ENCODE assay signal across 8 mouse cellular contexts in genomic region chr19:7382903-7383865, GRCm38 (mm10). TPM values are rescaled to one million over a fixed set of nuclear protein-coding genes. Genes with fewer than 3 reads are reported as not detected.
A peak's percentile ranks its signal among the peaks of the same experiment; 100 is the strongest.
DNase-seq lines count a peak whose midpoint lies in the region; ATAC-seq and TF ChIP-seq lines count a peak whose summit lies in the region.

TSS of gene Spindoc (minus strand) at chr19:7382994.

- H3K4me2 ChIP-seq in forebrain, embryonic 12.5 days = peak within 1 kb of the TSS; percentile 80
- H3K4me2 ChIP-seq in heart, postnatal 0 days (ENCODE audit: low read depth, low read length) = peak within 1 kb of the TSS; percentile 79
- peak within 1 kb of the TSS; percentile 97 for H3K4me2 ChIP-seq in liver, embryonic 16.5 days (ENCODE audit: low read depth, low read length)
- peak within 1 kb of the TSS; percentile 69 for H3K4me2 ChIP-seq in neural tube, embryonic 13.5 days

- under 1% methylated on average over 52 of the region's 52 CpGs for WGBS in forebrain, embryonic 12.5 days
- under 1% methylated on average over 49 of the region's 52 CpGs for WGBS in heart, postnatal 0 days
- 2% methylated on average over 52 of the region's 52 CpGs for WGBS in liver, embryonic 16.5 days (ENCODE audit: insufficient replicate concordance)
- WGBS in neural tube, embryonic 13.5 days = under 1% methylated on average over 44 of the region's 52 CpGs

- peak; percentile 100 for ATAC-seq in forebrain, embryonic 12.5 days (ENCODE audit: low FRiP score)
- peak; percentile 99 for ATAC-seq in heart, postnatal 0 days (ENCODE audit: insufficient read depth, low read depth)
- ATAC-seq in liver, embryonic 16.5 days (ENCODE audit: low read depth) = peak; percentile 100
- peak; percentile 98 for ATAC-seq in neural tube, embryonic 13.5 days (ENCODE audit: low read depth)

- no peaks in the 10 kb centered on the region for H3K9me3 ChIP-seq in E14TG2a.4 (ENCODE audit: low read length)
- no peaks in the 10 kb centered on the region for H3K9me3 ChIP-seq in forebrain, embryonic 12.5 days
- H3K9me3 ChIP-seq in heart, postnatal 0 days (replicated peaks; ENCODE audit: control insufficient read depth, low read length) = peaks cover 8% of the 10 kb centered on the region; the same call in 1 of the 2 replicates
- H3K9me3 ChIP-seq in liver, embryonic 16.5 days (replicated peaks; ENCODE audit: control insufficient read depth, low read length) = no peaks in the 10 kb centered on the region
- no peaks in the 10 kb centered on the region for H3K9me3 ChIP-seq in neural tube, embryonic 13.5 days

- peak within 1 kb of the TSS; percentile 93 for H3K4me3 ChIP-seq in E14TG2a.4 (replicated peaks; ENCODE audit: low read length)
- peak within 1 kb of the TSS; percentile 88 for H3K4me3 ChIP-seq in forebrain, embryonic 12.5 days (replicated peaks)
- peak within 1 kb of the TSS; percentile 87 for H3K4me3 ChIP-seq in heart, postnatal 0 days (ENCODE audit: low read depth, low read length)
- H3K4me3 ChIP-seq in liver, embryonic 16.5 days (ENCODE audit: low read depth, low read length) = peak within 1 kb of the TSS; percentile 86
- peak within 1 kb of the TSS; percentile 93 for H3K4me3 ChIP-seq in neural tube, embryonic 13.5 days
- peak within 1 kb of the TSS; percentile 95 for H3K4me3 ChIP-seq in testis, adult 2 months (ENCODE audit: control insufficient read depth, low read depth, low read length)

- peaks cover 85% of the 10 kb centered on the region for H3K4me1 ChIP-seq in E14TG2a.4 (replicated peaks; ENCODE audit: low read depth, low read length)
- H3K4me1 ChIP-seq in forebrain, embryonic 12.5 days = peaks cover 46% of the 10 kb centered on the region
- H3K4me1 ChIP-seq in heart, postnatal 0 days (ENCODE audit: control insufficient read depth, insufficient read depth) = peaks cover 14% of the 10 kb centered on the region
- H3K4me1 ChIP-seq in liver, embryonic 16.5 days (ENCODE audit: control insufficient read depth, low read depth, low read length) = peaks cover 14% of the 10 kb centered on the region
- H3K4me1 ChIP-seq in neural tube, embryonic 13.5 days (replicated peaks) = peaks cover 50% of the 10 kb centered on the region
- H3K4me1 ChIP-seq in testis, adult 2 months (ENCODE audit: control insufficient read depth, insufficient read depth, low read length) = peaks cover 2% of the 10 kb centered on the region; the same call in 1 of the 2 replicates

- peak within 1 kb of the TSS; percentile 92 for H3K9ac ChIP-seq in forebrain, embryonic 12.5 days
- H3K9ac ChIP-seq in heart, postnatal 0 days (replicated peaks; ENCODE audit: low read depth, low read length) = peak within 1 kb of the TSS; percentile 94
- H3K9ac ChIP-seq in liver, embryonic 16.5 days (ENCODE audit: low read depth, low read length) = peak within 1 kb of the TSS; percentile 85
- H3K9ac ChIP-seq in neural tube, embryonic 13.5 days = peak within 1 kb of the TSS; percentile 97

- peak; percentile 90 for DNase-seq in c-Kit-positive CD71-positive TER-119-positive erythroid progenitor cells, embryonic 14.5 days (ENCODE audit: low spot score)
- peak; percentile 91 for DNase-seq in heart, postnatal 0 days (ENCODE audit: low spot score)
- DNase-seq in kidney, postnatal 4 days = peak; percentile 100

- no peak for TF ChIP-seq CTCF in E14TG2a.4 (conservative IDR thresholded peaks at IDR 0.05; ENCODE audit: low read length)
- TF ChIP-seq CTCF in heart, postnatal 0 days (IDR thresholded peaks at IDR 0.05; ENCODE audit: low read depth) = no peak
- TF ChIP-seq CTCF in testis, adult 2 months (IDR thresholded peaks at IDR 0.05; ENCODE audit: control insufficient read depth, insufficient read depth, insufficient replicate concordance, low read depth, low read length) = no peak

- H3K27ac ChIP-seq in forebrain, embryonic 12.5 days = peak within 1 kb of the TSS; percentile 97
- peak within 1 kb of the TSS; percentile 87 for H3K27ac ChIP-seq in heart, postnatal 0 days (ENCODE audit: low read depth)
- H3K27ac ChIP-seq in liver, embryonic 16.5 days (ENCODE audit: low read length) = peak within 1 kb of the TSS; percentile 63; the same call in 1 of the 2 replicates
- H3K27ac ChIP-seq in neural tube, embryonic 13.5 days (replicated peaks) = peak within 1 kb of the TSS; percentile 97
- peak within 1 kb of the TSS; percentile 92 for H3K27ac ChIP-seq in testis, adult 2 months (ENCODE audit: control insufficient read depth, insufficient read depth, low read depth, low read length)

- H3K27me3 ChIP-seq in E14TG2a.4 (ENCODE audit: insufficient read depth, low read length) = no peaks in the 10 kb centered on the region
- no peaks in the 10 kb centered on the region for H3K27me3 ChIP-seq in forebrain, embryonic 12.5 days
- H3K27me3 ChIP-seq in heart, postnatal 0 days (ENCODE audit: control insufficient read depth, insufficient read depth, low read length) = no peaks in the 10 kb centered on the region
- no peaks in the 10 kb centered on the region for H3K27me3 ChIP-seq in liver, embryonic 16.5 days (ENCODE audit: control insufficient read depth, insufficient read depth, low read depth, low read length)
- H3K27me3 ChIP-seq in neural tube, embryonic 13.5 days = no peaks in the 10 kb centered on the region
- H3K27me3 ChIP-seq in testis, adult 2 months (ENCODE audit: control insufficient read depth, insufficient read depth, low read length) = no peaks in the 10 kb centered on the region

- no peak for TF ChIP-seq EP300 in heart, postnatal 0 days (IDR thresholded peaks at IDR 0.05; ENCODE audit: low read depth)

- peaks cover 25% of the 10 kb centered on the region for H3K36me3 ChIP-seq in E14TG2a.4 (ENCODE audit: insufficient read depth, low read length)
- H3K36me3 ChIP-seq in forebrain, embryonic 12.5 days (replicated peaks) = peaks cover 11% of the 10 kb centered on the region
- no peaks in the 10 kb centered on the region for H3K36me3 ChIP-seq in heart, postnatal 0 days (replicated peaks; ENCODE audit: control insufficient read depth, insufficient read depth, low read length)
- H3K36me3 ChIP-seq in liver, embryonic 16.5 days (ENCODE audit: control insufficient read depth, insufficient read depth) = no peaks in the 10 kb centered on the region
- 0 out of 2 replicates have a peak, but pooled peaks cover 7% of the 10 kb centered on the region for H3K36me3 ChIP-seq in neural tube, embryonic 13.5 days
- H3K36me3 ChIP-seq in testis, adult 2 months (ENCODE audit: control insufficient read depth, insufficient read depth, low read length) = no peaks in the 10 kb centered on the region

- peak; percentile 84 for TF ChIP-seq POLR2A in testis, adult 2 months (IDR thresholded peaks at IDR 0.05; ENCODE audit: control insufficient read depth, low read depth, low read length)

RNA-seq across cellular contexts. Expression of gene Spindoc, which starts in this region (rescaled TPM):
- 41.9 and 42.4 TPM in 2 replicates for polyA plus RNA-seq in forebrain, embryonic 12.5 days (2016; fragmentation: Nextera tagmentation; extraction: Ambion mirVana)
- total RNA-seq in heart, postnatal 0 days (2014; rRNA removed; ENCODE audit: low replicate concordance) = 22.0 and 38.7 TPM in 2 replicates
- polyA plus RNA-seq in heart, postnatal 0 days (2015; fragmentation: Nextera tagmentation; extraction: Ambion mirVana) = 11.7 and 13.7 TPM in 2 replicates
- polyA plus RNA-seq in liver, embryonic 16.5 days (2015; fragmentation: Nextera tagmentation; extraction: Ambion mirVana) = 2.7 and 2.8 TPM in 2 replicates
- polyA plus RNA-seq in neural tube, embryonic 13.5 days (2015; fragmentation: Nextera tagmentation; extraction: Ambion mirVana) = 29.1 and 29.2 TPM in 2 replicates
- 63.6 and 70.6 TPM in 2 replicates for polyA plus RNA-seq in testis, adult 2 months (2012; rRNA removed)

Comparison
In these comparisons a context has a peak if more than half of its experiments do, and no peak if none do; other contexts are left out.
1. Peak in every context shown above with its lines: DNase-seq, ATAC-seq, H3K4me3 ChIP-seq and H3K27ac ChIP-seq.